Mouse (Mus musculus) limb, embryonic 15.5 days (tissue): ENCODE results near the gene Gm49405. TPM values are rescaled to one million over a fixed set of nuclear protein-coding genes. Genes with fewer than 3 reads are reported as not detected.
A peak's percentile ranks its signal among the peaks of the same experiment; 100 is the strongest.
"Not testable (repeated sequence)": the region's sequence is repeated elsewhere in the genome, so short reads cannot be mapped to it uniquely, and the experiment has no call there.

Experiments
- ATAC-seq: fragments of 200-750 bp; cut with Nextera tagmentation; 2 replicates; pipeline ENCODE4 v1.8.0; 2017; ENCODE audit warnings: low read depth, moderate TSS enrichment; ENCODE audit not compliant: insufficient number of reproducible peaks, low FRiP score, low TSS enrichment
- H3K27ac ChIP-seq: fragments of 300-500 bp; sonication (generic); 2 replicates; pipeline ENCODE4 v1.5.1; 2015; ENCODE audit warnings: moderate library complexity, mild to moderate bottlenecking, inconsistent platforms
- H3K27me3 ChIP-seq: fragments of 300-500 bp; sonication (generic); 2 replicates; pipeline ENCODE4 v1.6.1; 2015; ENCODE audit warnings: inconsistent platforms
- H3K36me3 ChIP-seq: fragments of 300-500 bp; sonication (generic); 2 replicates; pipeline ENCODE4 v1.6.1; 2015; ENCODE audit warnings: inconsistent platforms
- H3K4me1 ChIP-seq: fragments of 300-500 bp; sonication (generic); 2 replicates; pipeline ENCODE4 v1.6.1; 2015; ENCODE audit warnings: inconsistent platforms
- H3K4me2 ChIP-seq: fragments of 300-500 bp; sonication (generic); 2 replicates; pipeline ENCODE4 v1.6.1; 2015; ENCODE audit warnings: mild to moderate bottlenecking, inconsistent platforms
- H3K4me3 ChIP-seq: fragments of 300-500 bp; sonication (generic); 2 replicates; pipeline ENCODE4 v1.5.1; 2015; ENCODE audit warnings: mild to moderate bottlenecking, inconsistent platforms
- H3K9ac ChIP-seq: fragments of 300-500 bp; sonication (generic); 2 replicates; pipeline ENCODE4 v1.6.1; 2015; ENCODE audit warnings: inconsistent platforms
- H3K9me3 ChIP-seq: fragments of 300-500 bp; sonication (generic); 2 replicates; pipeline ENCODE4 v1.6.1; 2016; ENCODE audit warnings: inconsistent platforms
- WGBS: fragments of 180-500 bp; shearing (Covaris S2); methylation state at CpG from one replicate; pipeline ENCODE4 v1.1.7; 2015; 5-methylcytosine and 5-hydroxymethylcytosine counted together
- polyA plus RNA-seq: library from polyadenylated mRNA; unstranded; fragments of >200 nt; fragmentation: Nextera tagmentation; extraction: Ambion mirVana; gene quantifications from 2 replicates; pipeline ENCODE4 v1.2.1, GENCODE M21; 2015

The Gm49405 gene
- polyA plus RNA-seq, 1 experiment from 2014 or later, result 3.3 TPM

- no peak overlapping the region for H3K4me2 ChIP-seq
- no peak overlapping the region for H3K4me3 ChIP-seq
These were observed 41.7 kb downstream of the Gm49405 start for GRCm38 (mm10) chr19:4042124-4042523.

GRCm38 (mm10) chr19:4044109-4044508 lies 43.7 kb downstream of the Gm49405 start:
- not testable (repeated sequence) for H3K9me3 ChIP-seq, H3K4me3 ChIP-seq, H3K4me2 ChIP-seq, H3K27me3 ChIP-seq, H3K36me3 ChIP-seq, H3K9ac ChIP-seq, ATAC-seq, H3K4me1 ChIP-seq, H3K27ac ChIP-seq
- 86% methylated on average over 5 of the region's 5 CpGs for WGBS

More at GRCm38 (mm10) chr19:4042124-4042523, 41.7 kb downstream of the Gm49405 start:
- no peak overlapping the region for H3K27ac ChIP-seq
- H3K27me3 ChIP-seq, result no peaks in the 10 kb centered on the region
- H3K9me3 ChIP-seq, result no peaks in the 10 kb centered on the region
- no peaks in the 10 kb centered on the region for H3K36me3 ChIP-seq
- 71% methylated on average over 14 of the region's 14 CpGs for WGBS
- H3K9ac ChIP-seq, result no peak overlapping the region
- peaks cover 14% of the 10 kb centered on the region for H3K4me1 ChIP-seq
- no peak for ATAC-seq

GRCm38 (mm10) chr19:4045966-4046865 lies 45.8 kb downstream of the Gm49405 start, which contains the start of gene Gstp2:
Gstp2 (minus strand) TSS chr19:4046023.
- Histone ChIP-seq H3K4me1 (peaks cover 9% of the 10 kb centered on the region), H3K27ac (peak within 1 kb of the TSS; percentile 67), H3K9me3 (no peaks in the 10 kb centered on the region), H3K4me2 (peak within 1 kb of the TSS; percentile 19), H3K4me3 (peak within 1 kb of the TSS; percentile 8), H3K9ac (no peak within 1 kb of the TSS), H3K36me3 (no peaks in the 10 kb centered on the region), H3K27me3 (no peaks in the 10 kb centered on the region)
- ATAC-seq, result no peak
- WGBS, result 44% methylated on average over 16 of the region's 16 CpGs

- H3K36me3 ChIP-seq, result no peaks in the 10 kb centered on the region
- ATAC-seq, result no peak
- no peaks in the 10 kb centered on the region for H3K27me3 ChIP-seq
- no peaks in the 10 kb centered on the region for H3K9me3 ChIP-seq
- H3K9ac ChIP-seq, result no peak overlapping the region
- 73% methylated on average over 8 of the region's 8 CpGs for WGBS
- H3K4me1 ChIP-seq, result peaks cover 9% of the 10 kb centered on the region
- H3K4me3 ChIP-seq, result no peak overlapping the region
- no peak overlapping the region for H3K4me2 ChIP-seq
- H3K27ac ChIP-seq, result no peak overlapping the region; the same call in 1 of the 2 replicates
These were observed 46.4 kb downstream of the Gm49405 start for GRCm38 (mm10) chr19:4046866-4047254.

GRCm38 (mm10) chr19:4047859-4048258 lies 47.4 kb downstream of the Gm49405 start:
- peaks cover 9% of the 10 kb centered on the region for H3K4me1 ChIP-seq
- H3K4me3 ChIP-seq, result no peak overlapping the region
- no peak for ATAC-seq
- no peaks in the 10 kb centered on the region for H3K36me3 ChIP-seq
- H3K27me3 ChIP-seq, result no peaks in the 10 kb centered on the region
- H3K9ac ChIP-seq, result no peak overlapping the region
- no peak overlapping the region for H3K4me2 ChIP-seq
- no peak overlapping the region for H3K27ac ChIP-seq
- 18% methylated on average over 4 of the region's 4 CpGs for WGBS
- H3K9me3 ChIP-seq, result no peaks in the 10 kb centered on the region

GRCm38 (mm10) chr19:4049069-4049468 lies 48.6 kb downstream of the Gm49405 start:
- ATAC-seq, H3K27ac ChIP-seq: not testable (repeated sequence)
- WGBS, result 84% methylated on average over 5 of the region's 5 CpGs

GRCm38 (mm10) chr19:4051016-4051415 lies 50.6 kb downstream of the Gm49405 start:
- no peak overlapping the region for H3K4me3 ChIP-seq
- no peak for ATAC-seq
- no peak overlapping the region for H3K4me2 ChIP-seq
- H3K9me3 ChIP-seq, result no peaks in the 10 kb centered on the region
- H3K9ac ChIP-seq, result no peak overlapping the region
- H3K4me1 ChIP-seq, result peaks cover 5% of the 10 kb centered on the region
- H3K27ac ChIP-seq, result no peak overlapping the region
- no peaks in the 10 kb centered on the region for H3K27me3 ChIP-seq
- no peaks in the 10 kb centered on the region for H3K36me3 ChIP-seq
- WGBS, result 94% methylated on average over 5 of the region's 5 CpGs

More at GRCm38 (mm10) chr19:4049069-4049468, 48.6 kb downstream of the Gm49405 start:
- H3K27me3 ChIP-seq, H3K36me3 ChIP-seq, H3K4me3 ChIP-seq, H3K9me3 ChIP-seq, H3K4me1 ChIP-seq, H3K9ac ChIP-seq, H3K4me2 ChIP-seq: not testable (repeated sequence)

GRCm38 (mm10) chr19:4051741-4052515 lies 51.5 kb downstream of the Gm49405 start:
- no peak overlapping the region for H3K27ac ChIP-seq
- ATAC-seq, result no peak

GRCm38 (mm10) chr19:4052516-4053030 lies 52.1 kb downstream of the Gm49405 start:
- Histone ChIP-seq H3K27me3 (no peaks in the 10 kb centered on the region), H3K36me3 (no peaks in the 10 kb centered on the region), H3K4me3 (no peak overlapping the region), H3K9me3 (no peaks in the 10 kb centered on the region), H3K9ac (no peak overlapping the region), H3K4me1 (peaks cover 3% of the 10 kb centered on the region; the same call in 1 of the 2 replicates), H3K27ac (no peak overlapping the region), H3K4me2 (no peak overlapping the region)
- no peak for ATAC-seq
- 67% methylated on average over 5 of the region's 5 CpGs for WGBS

More at GRCm38 (mm10) chr19:4051741-4052515, 51.5 kb downstream of the Gm49405 start:
- Histone ChIP-seq H3K36me3 (no peaks in the 10 kb centered on the region), H3K9me3 (no peaks in the 10 kb centered on the region), H3K4me2 (no peak overlapping the region), H3K27me3 (no peaks in the 10 kb centered on the region), H3K4me3 (no peak overlapping the region), H3K4me1 (peaks cover 3% of the 10 kb centered on the region; the same call in 1 of the 2 replicates), H3K9ac (no peak overlapping the region)
- WGBS, result 45% methylated on average over 10 of the region's 10 CpGs

- H3K27ac ChIP-seq, result no peak overlapping the region
- no peak overlapping the region for H3K4me2 ChIP-seq
- no peaks in the 10 kb centered on the region for H3K27me3 ChIP-seq
- WGBS, result 80% methylated on average over 5 of the region's 5 CpGs
- H3K4me1 ChIP-seq, result peaks cover 3% of the 10 kb centered on the region; the same call in 1 of the 2 replicates
- no peaks in the 10 kb centered on the region for H3K9me3 ChIP-seq
- H3K36me3 ChIP-seq, result no peaks in the 10 kb centered on the region
- no peak overlapping the region for H3K4me3 ChIP-seq
- H3K9ac ChIP-seq, result no peak overlapping the region
- no peak for ATAC-seq
These were observed 54.2 kb downstream of the Gm49405 start for GRCm38 (mm10) chr19:4054613-4055012.
